Mouse (Mus musculus) liver, embryonic 16.5 days (tissue): ENCODE measurements around the gene Hist1h3a. TPM values are rescaled to one million over a fixed set of nuclear protein-coding genes. Genes with fewer than 3 reads are reported as not detected.

Source experiments
- ATAC-seq: fragments of 200-750 bp; cut with Nextera tagmentation; 2 replicates; pipeline ENCODE4 v1.8.0; 2017; ENCODE audit warnings: low read depth, mild to moderate bottlenecking, moderate number of reproducible peaks, moderate library complexity
- H3K27ac ChIP-seq: fragments of 300-500 bp; sonication (generic); 2 replicates; pipeline ENCODE4 v1.5.1; 2014; ENCODE audit warnings: mild to moderate bottlenecking, low read length
- H3K27me3 ChIP-seq: fragments of 300-500 bp; sonication (generic); 2 replicates; pipeline ENCODE4 v1.6.1; 2014; ENCODE audit warnings: low read depth, low read length, mixed read lengths; ENCODE audit not compliant: control insufficient read depth, insufficient read depth
- H3K36me3 ChIP-seq: fragments of 300-500 bp; sonication (generic); 2 replicates; pipeline ENCODE4 v1.6.1; 2014; ENCODE audit warnings: mild to moderate bottlenecking; ENCODE audit not compliant: control insufficient read depth, insufficient read depth
- H3K4me1 ChIP-seq: fragments of 300-500 bp; sonication (generic); 2 replicates; pipeline ENCODE4 v1.6.1; 2014; ENCODE audit warnings: low read depth, low read length, mixed read lengths; ENCODE audit not compliant: control insufficient read depth
- H3K4me2 ChIP-seq: fragments of 300-500 bp; sonication (generic); 2 replicates; pipeline ENCODE4 v1.6.1; 2014; ENCODE audit warnings: low read depth, low read length, mixed read lengths
- H3K4me3 ChIP-seq: fragments of 300-500 bp; sonication (generic); 2 replicates; pipeline ENCODE4 v1.5.1; 2014; ENCODE audit warnings: low read depth, mild to moderate bottlenecking, low read length
- H3K9ac ChIP-seq: fragments of 300-500 bp; sonication (generic); 2 replicates; pipeline ENCODE4 v1.6.1; 2014; ENCODE audit warnings: low read depth, low read length
- H3K9me3 ChIP-seq: fragments of 300-500 bp; sonication (generic); replicated peaks from 2 replicates; pipeline ENCODE4 v1.6.1; 2016; ENCODE audit warnings: low read length; ENCODE audit not compliant: control insufficient read depth
- WGBS: fragments of 180-500 bp; shearing (Covaris S2); extraction: QIAGEN DNeasy Blood & Tissue Kit; methylation state at CpG from one replicate; pipeline ENCODE4 v1.1.7; 2014; ENCODE audit not compliant: insufficient replicate concordance; 5-methylcytosine and 5-hydroxymethylcytosine counted together
- polyA plus RNA-seq: library from polyadenylated mRNA; unstranded; fragments of >200 nt; fragmentation: Nextera tagmentation; extraction: Ambion mirVana; gene quantifications from 2 replicates; pipeline ENCODE4 v1.2.1, GENCODE M21; 2015

Gene Hist1h3a
- polyA plus RNA-seq, 1 experiment from 2014 or later, result 4.6 TPM

DNA sequence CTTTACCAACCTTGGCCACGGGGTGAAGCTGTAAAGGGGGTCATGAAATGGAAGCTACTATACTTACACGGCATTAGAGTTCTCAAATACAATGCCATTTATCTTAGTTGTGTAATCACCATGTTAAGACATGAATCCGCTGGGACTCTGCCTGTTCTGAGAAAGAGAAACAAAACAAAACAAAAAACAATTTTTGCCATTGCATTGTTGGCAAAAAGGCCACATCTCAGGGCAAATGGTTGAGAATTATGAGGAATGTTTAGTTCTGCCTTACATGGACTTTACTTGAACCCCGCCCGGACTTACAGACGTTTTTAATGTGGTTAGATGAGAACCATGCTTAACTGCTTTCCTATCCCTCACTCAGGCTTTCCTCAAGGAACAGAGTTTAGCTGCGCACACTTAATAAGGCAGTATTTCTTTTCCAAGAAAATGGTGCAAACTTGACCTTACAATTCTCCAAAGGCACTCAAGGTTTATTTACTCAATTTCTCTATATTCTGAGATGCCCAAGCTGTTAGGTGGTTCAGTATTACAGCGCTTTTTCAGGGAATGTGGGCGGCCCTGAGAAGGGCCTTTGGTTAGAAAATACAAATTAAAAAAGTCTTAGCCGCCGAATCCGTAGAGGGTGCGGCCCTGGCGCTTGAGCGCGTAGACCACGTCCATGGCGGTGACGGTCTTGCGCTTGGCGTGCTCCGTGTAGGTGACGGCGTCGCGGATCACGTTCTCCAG, 1.8 kb downstream of the Hist1h3a start:
- no peaks in the 10 kb centered on the region for H3K9me3 ChIP-seq
- peak overlapping the region; percentile 86 for H3K4me2 ChIP-seq
- peak overlapping the region; percentile 67 for H3K4me3 ChIP-seq
- no peaks in the 10 kb centered on the region for H3K27me3 ChIP-seq
- H3K4me1 ChIP-seq, result peaks cover 46% of the 10 kb centered on the region
- under 1% methylated on average over 19 of the region's 27 CpGs for WGBS
- H3K27ac ChIP-seq, result peak overlapping the region; percentile 96
- no peak for ATAC-seq
- no peaks in the 10 kb centered on the region for H3K36me3 ChIP-seq
- peak overlapping the region; percentile 78 for H3K9ac ChIP-seq

DNA sequence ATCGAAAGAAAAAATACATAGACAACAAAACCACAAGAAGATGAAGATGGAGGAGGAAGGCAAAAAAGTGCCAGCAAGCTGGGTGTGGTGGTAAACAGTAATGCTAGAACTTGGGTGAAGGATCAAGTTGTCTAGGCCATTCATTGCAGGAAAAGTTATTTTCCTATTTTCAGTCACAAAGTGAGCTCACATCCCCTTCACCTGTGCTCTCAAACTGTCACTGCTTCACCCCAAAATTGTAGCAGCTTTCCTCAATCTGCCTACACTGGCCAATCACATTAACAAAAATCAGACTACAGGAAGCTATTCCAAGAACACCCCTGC, 2.3 kb downstream of the Hist1h3a start:
- Histone ChIP-seq H3K27ac (peak overlapping the region; percentile 96), H3K27me3 (no peaks in the 10 kb centered on the region), H3K9me3 (no peaks in the 10 kb centered on the region), H3K4me2 (peak overlapping the region; percentile 86), H3K4me3 (peak overlapping the region; percentile 67), H3K4me1 (peaks cover 44% of the 10 kb centered on the region), H3K36me3 (no peaks in the 10 kb centered on the region), H3K9ac (peak overlapping the region; percentile 78)
- 52% methylated on average over 1 of the region's 1 CpGs for WGBS
- no peak for ATAC-seq

DNA sequence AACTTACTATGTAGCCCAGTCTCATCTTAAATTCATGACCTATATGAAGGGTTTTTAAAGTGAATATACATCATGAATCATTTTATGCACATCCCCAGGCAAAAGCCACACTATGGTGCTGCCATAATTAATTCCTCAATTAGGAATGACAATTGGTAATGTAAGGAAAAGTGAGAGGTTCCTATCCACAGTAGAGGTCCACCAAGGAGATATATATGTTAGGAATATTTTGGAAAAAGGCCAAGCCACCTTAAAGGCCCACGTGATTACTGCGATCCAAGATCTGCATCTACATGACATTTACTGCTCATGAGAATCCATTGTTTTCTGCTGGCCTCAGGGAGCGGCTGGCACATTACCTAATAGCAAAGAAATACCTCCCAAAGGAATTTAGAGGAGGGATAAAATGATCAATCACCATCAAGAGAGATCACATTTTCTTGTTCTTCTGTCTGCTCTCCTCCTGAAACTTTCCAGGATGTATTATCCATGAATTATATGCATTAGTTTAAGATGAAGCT, 2.9 kb downstream of the Hist1h3a start:
- peaks cover 38% of the 10 kb centered on the region for H3K4me1 ChIP-seq
- peak overlapping the region; percentile 26; the same call in 1 of the 2 replicates for H3K9ac ChIP-seq
- no peak overlapping the region for H3K4me3 ChIP-seq
- H3K27ac ChIP-seq, result peak overlapping the region; percentile 92
- H3K36me3 ChIP-seq, result no peaks in the 10 kb centered on the region
- H3K9me3 ChIP-seq, result no peaks in the 10 kb centered on the region
- WGBS, result 84% methylated on average over 3 of the region's 3 CpGs
- no peaks in the 10 kb centered on the region for H3K27me3 ChIP-seq
- no peak for ATAC-seq
- H3K4me2 ChIP-seq, result peak overlapping the region; percentile 86

DNA sequence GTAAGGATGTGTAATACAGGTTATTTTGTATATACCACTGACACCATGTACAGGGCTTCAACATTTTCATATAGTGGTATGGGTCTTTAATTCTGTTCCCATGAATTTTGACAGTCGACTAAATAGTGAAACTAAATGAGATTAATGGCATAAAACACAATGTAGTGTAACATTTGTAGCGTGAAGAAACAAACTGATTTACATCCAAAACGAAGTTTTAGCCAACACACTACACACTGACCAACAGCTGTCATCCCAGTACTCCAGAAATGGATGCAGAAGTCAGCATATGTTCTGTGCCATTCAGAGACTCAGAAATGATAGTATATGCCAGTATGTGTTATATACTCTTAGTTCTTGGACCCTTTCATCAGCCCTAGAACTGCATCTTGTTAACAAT, 4.3 kb downstream of the Hist1h3a start:
- WGBS, result 31% methylated on average over 3 of the region's 3 CpGs

DNA sequence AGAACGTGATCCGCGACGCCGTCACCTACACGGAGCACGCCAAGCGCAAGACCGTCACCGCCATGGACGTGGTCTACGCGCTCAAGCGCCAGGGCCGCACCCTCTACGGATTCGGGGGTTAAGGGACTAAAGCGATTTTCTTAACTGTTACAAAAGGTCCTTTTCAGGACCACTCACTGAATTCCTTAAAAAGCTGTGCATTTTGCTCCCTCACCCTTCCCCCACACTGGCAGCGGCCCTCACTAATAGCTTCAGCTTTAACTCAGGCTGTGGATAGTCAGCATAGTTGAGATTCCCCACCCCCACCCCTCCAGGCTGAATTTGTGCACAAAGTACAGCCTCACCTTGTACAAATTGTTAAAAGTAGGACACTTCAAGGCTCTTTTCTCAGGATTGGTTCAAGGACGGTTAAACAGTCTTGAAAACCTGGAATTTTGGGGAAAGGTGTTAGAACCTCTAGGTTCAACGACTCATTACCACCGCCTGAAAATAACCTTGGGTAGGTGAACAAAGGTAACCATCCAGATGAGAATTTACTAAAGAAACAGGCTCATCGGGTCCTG, 4.9 kb downstream of the Hist1h3a start:
- no peaks in the 10 kb centered on the region for H3K27me3 ChIP-seq
- no peaks in the 10 kb centered on the region for H3K36me3 ChIP-seq
- WGBS, result under 1% methylated on average over 14 of the region's 23 CpGs
- H3K4me1 ChIP-seq, result peaks cover 31% of the 10 kb centered on the region
- no peaks in the 10 kb centered on the region for H3K9me3 ChIP-seq
- ATAC-seq, result peak; percentile 7
- H3K4me2 ChIP-seq, result peak overlapping the region; percentile 87
- peak overlapping the region; percentile 64 for H3K9ac ChIP-seq
- H3K27ac ChIP-seq, result peak overlapping the region; percentile 93
- peak overlapping the region; percentile 60 for H3K4me3 ChIP-seq

More for the DNA sequence above, 4.3 kb downstream of the Hist1h3a start:
- H3K4me2 ChIP-seq, result peak overlapping the region; percentile 87
- no peaks in the 10 kb centered on the region for H3K36me3 ChIP-seq
- H3K27me3 ChIP-seq, result no peaks in the 10 kb centered on the region
- no peaks in the 10 kb centered on the region for H3K9me3 ChIP-seq
- H3K4me3 ChIP-seq, result peak overlapping the region; percentile 38
- peak overlapping the region; percentile 92 for H3K27ac ChIP-seq
- H3K9ac ChIP-seq, result peak overlapping the region; percentile 40
- no peak for ATAC-seq
- H3K4me1 ChIP-seq, result peaks cover 34% of the 10 kb centered on the region

DNA sequence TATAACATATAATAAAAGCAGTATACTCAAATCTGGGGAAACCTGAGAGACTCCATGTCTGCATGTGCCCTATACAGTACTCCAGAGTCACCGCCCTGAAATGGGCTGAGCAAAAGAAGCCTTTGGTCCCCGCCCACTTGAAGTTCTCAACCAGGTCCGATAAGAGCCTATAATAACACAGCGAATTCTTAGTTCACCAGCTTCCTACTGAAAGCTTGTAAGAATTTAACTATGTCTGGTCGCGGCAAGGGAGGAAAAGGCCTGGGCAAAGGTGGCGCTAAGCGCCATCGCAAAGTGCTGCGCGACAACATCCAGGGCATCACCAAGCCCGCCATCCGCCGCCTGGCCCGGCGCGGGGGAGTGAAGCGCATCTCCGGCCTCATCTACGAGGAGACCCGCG, 5.4 kb downstream of the Hist1h3a start, which contains the start of gene Hist1h4b:
Gene Hist1h4b (plus strand): TSS at position 224 of the 400 bp plus-strand sequence.
- Histone ChIP-seq H3K9ac (peak within 1 kb of the TSS; percentile 64), H3K4me1 (peaks cover 31% of the 10 kb centered on the region), H3K36me3 (no peaks in the 10 kb centered on the region), H3K27ac (peak within 1 kb of the TSS; percentile 93), H3K9me3 (no peaks in the 10 kb centered on the region), H3K27me3 (no peaks in the 10 kb centered on the region), H3K4me3 (peak within 1 kb of the TSS; percentile 60), H3K4me2 (peak within 1 kb of the TSS; percentile 87)
- ATAC-seq, result peak; percentile 64
- WGBS, result 1% methylated on average over 12 of the region's 22 CpGs

DNA sequence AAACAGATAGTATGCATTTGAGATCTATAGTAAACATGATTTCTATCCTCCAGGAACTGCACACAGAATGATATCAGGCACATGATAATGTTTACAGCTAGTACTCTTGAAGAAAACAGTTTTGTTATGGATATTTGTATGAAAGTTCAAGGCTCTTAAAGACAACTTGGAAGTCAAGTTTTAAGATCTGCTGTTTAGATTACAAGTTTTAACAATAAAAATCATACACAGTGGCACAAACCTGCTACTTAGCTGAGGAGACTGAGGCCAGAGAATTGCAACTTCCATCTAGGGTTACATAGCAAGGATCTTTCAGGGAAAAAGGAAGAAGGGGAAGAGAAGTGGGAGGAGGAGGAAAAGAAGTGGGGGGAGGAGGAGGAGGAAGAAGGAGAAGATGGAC, 7.2 kb downstream of the Hist1h3a start:
- Histone ChIP-seq H3K4me2 (no peak overlapping the region), H3K27ac (peak overlapping the region; percentile 59), H3K4me1 (peaks cover 27% of the 10 kb centered on the region), H3K9me3 (no peaks in the 10 kb centered on the region), H3K4me3 (no peak overlapping the region), H3K9ac (no peak overlapping the region), H3K27me3 (no peaks in the 10 kb centered on the region), H3K36me3 (no peaks in the 10 kb centered on the region)
- no peak for ATAC-seq

DNA sequence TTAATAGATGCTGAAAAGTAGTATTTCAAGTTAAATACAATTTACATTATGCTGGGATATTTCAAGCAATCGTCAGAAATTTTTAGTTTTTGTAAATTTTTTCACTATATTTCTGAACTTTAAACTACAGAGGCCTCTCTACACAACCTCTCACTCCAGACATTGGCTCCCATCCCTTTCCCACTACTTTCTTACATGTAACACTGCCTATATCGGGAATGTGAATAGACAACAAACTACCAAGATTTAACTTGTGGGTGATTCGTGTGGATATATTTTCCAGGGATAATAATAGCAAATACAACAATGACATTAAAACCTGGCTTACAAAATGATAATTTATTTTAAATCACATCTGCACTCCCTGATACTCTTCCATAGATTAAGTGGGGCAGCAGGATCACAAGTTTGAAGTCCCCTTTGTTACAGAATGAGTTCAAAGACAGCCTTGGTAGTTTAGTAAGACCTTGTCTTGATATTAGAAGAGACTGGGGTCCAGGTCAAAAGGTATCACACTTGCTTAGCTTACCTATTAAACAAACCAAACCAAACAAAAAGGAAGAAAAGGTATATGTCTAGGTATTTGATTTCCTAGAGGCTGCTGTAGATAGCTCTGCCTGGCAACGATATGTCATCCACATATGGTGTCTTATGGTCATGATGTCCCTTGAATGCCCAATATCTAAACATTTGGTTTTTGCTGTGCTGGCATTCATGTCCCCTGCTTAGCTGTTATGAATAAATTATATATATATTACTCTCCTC, 8.7 kb downstream of the Hist1h3a start:
- peaks cover 20% of the 10 kb centered on the region for H3K4me1 ChIP-seq
- H3K4me2 ChIP-seq, result peak overlapping the region; percentile 53
- H3K9me3 ChIP-seq, result no peaks in the 10 kb centered on the region
- WGBS, result 43% methylated on average over 4 of the region's 4 CpGs
- H3K4me3 ChIP-seq, result peak overlapping the region; percentile 60
- peak overlapping the region; percentile 95 for H3K27ac ChIP-seq
- peak overlapping the region; percentile 77 for H3K9ac ChIP-seq
- no peaks in the 10 kb centered on the region for H3K36me3 ChIP-seq
- no peak for ATAC-seq
- no peaks in the 10 kb centered on the region for H3K27me3 ChIP-seq
